Mouse (Mus musculus): ENCODE measurements around the gene Nfatc3. TPM values are rescaled to one million over a fixed set of nuclear protein-coding genes. Genes with fewer than 3 reads are reported as not detected.

The Nfatc3 gene
- polyA plus RNA-seq, 1 experiment from 2014 or later = 5.3 TPM

- no peak overlapping the region for H3K9ac ChIP-seq (replicated peaks; ENCODE audit: low read depth, low read length)
- H3K36me3 ChIP-seq (ENCODE audit: control insufficient read depth, insufficient read depth) = peaks cover 5% of the 10 kb centered on the region; the same call in 1 of the 2 replicates
- H3K27me3 ChIP-seq (replicated peaks; ENCODE audit: control insufficient read depth, insufficient read depth, low read length) = no peaks in the 10 kb centered on the region
- H3K27ac ChIP-seq (ENCODE audit: low read length) = no peak overlapping the region
- 80% methylated on average over 6 of the region's 6 CpGs for WGBS
- H3K4me2 ChIP-seq (ENCODE audit: low read length) = no peak overlapping the region
- no peak for ATAC-seq
- no peak overlapping the region for H3K4me3 ChIP-seq (replicated peaks; ENCODE audit: low read length)
- peaks cover 8% of the 10 kb centered on the region for H3K4me1 ChIP-seq (replicated peaks; ENCODE audit: control insufficient read depth, insufficient read depth, low read length)
- H3K9me3 ChIP-seq (ENCODE audit: control insufficient read depth, low read length) = no peaks in the 10 kb centered on the region
Observed at GRCm38 (mm10) chr8:106054190-106054811, 4.3 kb upstream of the Nfatc3 start.

- H3K27me3 ChIP-seq (replicated peaks; ENCODE audit: control insufficient read depth, insufficient read depth, low read length) = no peaks in the 10 kb centered on the region
- H3K27ac ChIP-seq (ENCODE audit: low read length) = no peak overlapping the region
- H3K36me3 ChIP-seq (ENCODE audit: control insufficient read depth, insufficient read depth) = peaks cover 5% of the 10 kb centered on the region; the same call in 1 of the 2 replicates
- peaks cover 8% of the 10 kb centered on the region for H3K4me1 ChIP-seq (replicated peaks; ENCODE audit: control insufficient read depth, insufficient read depth, low read length)
- ATAC-seq = no peak
- 56% methylated on average over 3 of the region's 3 CpGs for WGBS
- H3K9ac ChIP-seq (replicated peaks; ENCODE audit: low read depth, low read length) = no peak overlapping the region
- no peak overlapping the region for H3K4me2 ChIP-seq (ENCODE audit: low read length)
- H3K9me3 ChIP-seq (ENCODE audit: control insufficient read depth, low read length) = no peaks in the 10 kb centered on the region
- H3K4me3 ChIP-seq (replicated peaks; ENCODE audit: low read length) = no peak overlapping the region
Observed at GRCm38 (mm10) chr8:106055038-106055437, 3.6 kb upstream of the Nfatc3 start.

- H3K4me3 ChIP-seq (replicated peaks; ENCODE audit: low read length) = no peak overlapping the region
- H3K4me1 ChIP-seq (replicated peaks; ENCODE audit: control insufficient read depth, insufficient read depth, low read length) = peaks cover 18% of the 10 kb centered on the region
- 89% methylated on average over 4 of the region's 4 CpGs for WGBS
- H3K4me2 ChIP-seq (ENCODE audit: low read length) = no peak overlapping the region
- H3K27me3 ChIP-seq (replicated peaks; ENCODE audit: control insufficient read depth, insufficient read depth, low read length) = no peaks in the 10 kb centered on the region
- H3K9me3 ChIP-seq (ENCODE audit: control insufficient read depth, low read length) = no peaks in the 10 kb centered on the region
- H3K27ac ChIP-seq (ENCODE audit: low read length) = no peak overlapping the region
- no peak overlapping the region for H3K9ac ChIP-seq (replicated peaks; ENCODE audit: low read depth, low read length)
- H3K36me3 ChIP-seq (ENCODE audit: control insufficient read depth, insufficient read depth) = peaks cover 2% of the 10 kb centered on the region; the same call in 1 of the 2 replicates
- no peak for ATAC-seq
Observed at GRCm38 (mm10) chr8:106056455-106056982, 2.1 kb upstream of the Nfatc3 start.

DNA sequence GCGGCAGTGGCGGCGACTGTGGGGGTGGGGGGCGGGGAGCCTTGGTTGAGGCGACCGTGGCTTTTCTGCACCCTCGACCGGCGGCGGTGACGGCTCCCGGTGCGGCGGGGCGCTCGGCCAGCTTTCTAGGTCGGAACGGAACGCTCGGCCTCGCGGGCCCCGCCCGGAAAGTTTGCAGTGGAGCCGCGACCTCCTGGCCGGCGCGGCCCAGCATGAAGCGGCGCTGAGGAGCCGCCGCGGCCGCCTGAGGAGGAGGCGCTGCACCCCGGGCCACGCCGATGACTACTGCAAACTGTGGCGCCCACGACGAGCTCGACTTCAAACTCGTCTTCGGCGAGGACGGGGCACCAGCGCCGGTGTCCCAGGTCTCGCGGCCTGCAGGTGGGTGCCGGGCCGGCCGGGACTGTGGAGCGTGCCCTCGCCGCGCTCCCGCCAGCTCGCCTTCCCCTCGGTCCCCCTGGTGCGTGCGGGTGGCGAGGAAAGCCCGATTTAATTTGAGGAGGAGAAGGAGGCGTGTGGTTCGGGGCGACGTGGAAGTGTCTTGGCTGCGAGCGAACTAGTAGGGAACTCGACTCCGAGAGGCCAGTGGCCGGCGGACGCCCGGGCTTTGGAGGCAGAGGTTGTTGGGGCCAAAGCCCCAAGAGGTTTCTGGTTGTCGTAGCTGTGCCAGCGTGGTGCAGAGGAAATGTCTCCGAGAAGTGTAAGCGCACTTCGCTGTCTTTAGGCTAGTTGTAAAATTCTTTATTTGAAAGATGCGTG is 1.2 kb downstream of the Nfatc3 start:
- H3K9ac ChIP-seq (replicated peaks; ENCODE audit: low read depth, low read length) = peak overlapping the region; percentile 86
- H3K27ac ChIP-seq (ENCODE audit: low read length) = peak overlapping the region; percentile 91
- peak; percentile 82 for ATAC-seq
- H3K4me2 ChIP-seq (ENCODE audit: low read length) = peak overlapping the region; percentile 74
- H3K36me3 ChIP-seq (ENCODE audit: control insufficient read depth, insufficient read depth) = no peaks in the 10 kb centered on the region
- no peaks in the 10 kb centered on the region for H3K27me3 ChIP-seq (replicated peaks; ENCODE audit: control insufficient read depth, insufficient read depth, low read length)
- peaks cover 21% of the 10 kb centered on the region for H3K4me1 ChIP-seq (replicated peaks; ENCODE audit: control insufficient read depth, insufficient read depth, low read length)
- H3K9me3 ChIP-seq (ENCODE audit: control insufficient read depth, low read length) = no peaks in the 10 kb centered on the region
- WGBS = under 1% methylated on average over 81 of the region's 83 CpGs
- H3K4me3 ChIP-seq (replicated peaks; ENCODE audit: low read length) = peak overlapping the region; percentile 94

- Histone ChIP-seq H3K9ac (replicated peaks; ENCODE audit: low read depth, low read length) (peak overlapping the region; percentile 86; the same call in 1 of the 2 replicates), H3K27me3 (replicated peaks; ENCODE audit: control insufficient read depth, insufficient read depth, low read length) (no peaks in the 10 kb centered on the region), H3K4me3 (replicated peaks; ENCODE audit: low read length) (peak overlapping the region; percentile 94), H3K4me2 (ENCODE audit: low read length) (peak overlapping the region; percentile 74), H3K4me1 (replicated peaks; ENCODE audit: control insufficient read depth, insufficient read depth, low read length) (peaks cover 21% of the 10 kb centered on the region), H3K27ac (ENCODE audit: low read length) (no peak overlapping the region), H3K9me3 (ENCODE audit: control insufficient read depth, low read length) (no peaks in the 10 kb centered on the region), H3K36me3 (ENCODE audit: control insufficient read depth, insufficient read depth) (no peaks in the 10 kb centered on the region)
- ATAC-seq = no peak
- WGBS = 4% methylated on average over 3 of the region's 3 CpGs
Observed at GRCm38 (mm10) chr8:106060521-106060920, 1.9 kb downstream of the Nfatc3 start.

- Histone ChIP-seq H3K9me3 (ENCODE audit: control insufficient read depth, low read length) (no peaks in the 10 kb centered on the region), H3K9ac (replicated peaks; ENCODE audit: low read depth, low read length) (no peak overlapping the region), H3K4me1 (replicated peaks; ENCODE audit: control insufficient read depth, insufficient read depth, low read length) (peaks cover 21% of the 10 kb centered on the region), H3K4me2 (ENCODE audit: low read length) (no peak overlapping the region), H3K27ac (ENCODE audit: low read length) (no peak overlapping the region), H3K36me3 (ENCODE audit: control insufficient read depth, insufficient read depth) (no peaks in the 10 kb centered on the region), H3K4me3 (replicated peaks; ENCODE audit: low read length) (no peak overlapping the region), H3K27me3 (replicated peaks; ENCODE audit: control insufficient read depth, insufficient read depth, low read length) (no peaks in the 10 kb centered on the region)
- ATAC-seq = no peak
- WGBS = 91% methylated on average over 6 of the region's 6 CpGs
Observed at GRCm38 (mm10) chr8:106061686-106062085, 3.0 kb downstream of the Nfatc3 start.

- Histone ChIP-seq H3K36me3 (ENCODE audit: control insufficient read depth, insufficient read depth) (no peaks in the 10 kb centered on the region), H3K27me3 (replicated peaks; ENCODE audit: control insufficient read depth, insufficient read depth, low read length) (no peaks in the 10 kb centered on the region), H3K9me3 (ENCODE audit: control insufficient read depth, low read length) (no peaks in the 10 kb centered on the region), H3K4me3 (replicated peaks; ENCODE audit: low read length) (no peak overlapping the region), H3K27ac (ENCODE audit: low read length) (no peak overlapping the region), H3K9ac (replicated peaks; ENCODE audit: low read depth, low read length) (no peak overlapping the region), H3K4me1 (replicated peaks; ENCODE audit: control insufficient read depth, insufficient read depth, low read length) (peaks cover 21% of the 10 kb centered on the region), H3K4me2 (ENCODE audit: low read length) (no peak overlapping the region)
- no peak for ATAC-seq
- 96% methylated on average over 7 of the region's 7 CpGs for WGBS
Observed at GRCm38 (mm10) chr8:106063046-106063445, 4.4 kb downstream of the Nfatc3 start.

DNA sequence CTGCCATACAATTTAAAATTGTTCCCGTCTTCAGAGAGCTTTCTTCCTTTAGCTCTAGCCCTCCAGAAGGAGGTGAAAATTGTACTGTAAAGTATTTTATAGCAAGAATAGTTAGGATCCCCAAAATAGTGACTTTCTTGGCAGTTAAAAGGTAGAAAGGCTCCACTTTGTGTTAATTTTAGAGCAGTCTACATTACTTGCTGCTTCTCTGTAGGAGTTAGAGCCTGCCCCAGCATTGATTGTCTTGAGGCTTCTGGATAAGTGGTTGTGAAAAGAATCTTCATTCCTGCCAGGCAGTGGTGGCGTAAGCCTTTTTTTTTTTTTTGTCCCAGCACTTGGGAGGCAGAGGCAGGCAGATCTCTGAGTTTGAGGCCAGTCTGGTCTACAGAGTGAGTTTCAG is 8.1 kb downstream of the Nfatc3 start:
- Histone ChIP-seq H3K4me2 (ENCODE audit: low read length) (no peak overlapping the region), H3K27me3 (replicated peaks; ENCODE audit: control insufficient read depth, insufficient read depth, low read length) (no peaks in the 10 kb centered on the region), H3K9me3 (ENCODE audit: control insufficient read depth, low read length) (no peaks in the 10 kb centered on the region), H3K4me1 (replicated peaks; ENCODE audit: control insufficient read depth, insufficient read depth, low read length) (peaks cover 4% of the 10 kb centered on the region), H3K4me3 (replicated peaks; ENCODE audit: low read length) (no peak overlapping the region), H3K9ac (replicated peaks; ENCODE audit: low read depth, low read length) (no peak overlapping the region), H3K27ac (ENCODE audit: low read length) (no peak overlapping the region), H3K36me3 (ENCODE audit: control insufficient read depth, insufficient read depth) (no peaks in the 10 kb centered on the region)
- 97% methylated on average over 2 of the region's 2 CpGs for WGBS
- ATAC-seq = no peak

- H3K27ac ChIP-seq (ENCODE audit: low read length) = no peak overlapping the region
- no peaks in the 10 kb centered on the region for H3K9me3 ChIP-seq (ENCODE audit: control insufficient read depth, low read length)
- no peak overlapping the region for H3K4me2 ChIP-seq (ENCODE audit: low read length)
- no peaks in the 10 kb centered on the region for H3K27me3 ChIP-seq (replicated peaks; ENCODE audit: control insufficient read depth, insufficient read depth, low read length)
- no peaks in the 10 kb centered on the region for H3K36me3 ChIP-seq (ENCODE audit: control insufficient read depth, insufficient read depth)
- H3K4me1 ChIP-seq (replicated peaks; ENCODE audit: control insufficient read depth, insufficient read depth, low read length) = peaks cover 3% of the 10 kb centered on the region; the same call in 1 of the 2 replicates
- 45% methylated on average over 1 of the region's 1 CpGs for WGBS
- no peak overlapping the region for H3K9ac ChIP-seq (replicated peaks; ENCODE audit: low read depth, low read length)
- no peak overlapping the region for H3K4me3 ChIP-seq (replicated peaks; ENCODE audit: low read length)
- ATAC-seq = no peak
Observed at GRCm38 (mm10) chr8:106069565-106069964, 10.9 kb downstream of the Nfatc3 start.

All from forebrain, embryonic 16.5 days (tissue).